Mouse (Mus musculus) kidney, adult 2 months (tissue): Measurements from ENCODE around the gene Dock4.

Experiments
- CTCF ChIP-seq: fragments of 200-500 bp; conservative IDR thresholded peaks from 2 replicates; pipeline ENCODE4 v1.5.1; 2011; ENCODE audit warnings: low read depth, mild to moderate bottlenecking, control low read depth, low read length, moderate library complexity, mixed read lengths; ENCODE audit not compliant: insufficient read depth, insufficient read length
- POLR2A ChIP-seq: fragments of 200-500 bp; IDR thresholded peaks from one replicate; pipeline ENCODE4 v1.6.1; 2011; ENCODE audit warnings: low read depth, low read length, control low read depth

- TF ChIP-seq CTCF (no peak), POLR2A (no peak)
Observed at GRCm38 (mm10) chr12:40497806-40498205, 52.1 kb downstream of the Dock4 start.
